In genomic region chr2:130689011-130689410, GRCm38 (mm10) we compare ENCODE assay signal across 29 mouse cellular contexts.
"Had no signal": no experiment of that assay in that cellular context is flagged by ENCODE, and none has a peak within 500 bp of the region (broad histone marks: within the 10 kb centered on the region; RNA-seq: fewer than 3 reads in every experiment).

No protein-coding gene starts in this region.

- ATAC-seq: hindbrain, embryonic 16.5 days; inflammation-experienced regulatory T-cells, adult 6 months; intestine, embryonic 15.5 days; intestine, postnatal 0 days had no signal

- DNase-seq: gastrocnemius, adult 2 months; gastrocnemius, postnatal 10 days; gastrocnemius, postnatal 25 days; heart, adult 18-20 months; heart, postnatal 10 days; heart, postnatal 4 days; kidney, adult 18-20 months; kidney, adult 8-10 months; kidney, postnatal 14 days; kidney, postnatal 36 days; layer of hippocampus, adult 9-11 months; layer of hippocampus, postnatal 36 days; liver; liver, embryonic 13.5 days had no signal

- H3K9ac ChIP-seq: heart, embryonic 12.5 days; hindbrain, embryonic 12.5 days; hindbrain, embryonic 14.5 days; intestine, embryonic 15.5 days; kidney, embryonic 15.5 days; limb, embryonic 12.5 days; liver, embryonic 13.5 days; liver, embryonic 15.5 days had no signal

- H3K27me3 ChIP-seq: hindbrain, embryonic 12.5 days; intestine, embryonic 15.5 days; kidney, embryonic 15.5 days had no signal

- H3K4me3 ChIP-seq: gastrocnemius, adult 2 months; heart, embryonic 10.5 days; heart, embryonic 12.5 days; hindbrain, embryonic 10.5 days; hindbrain, embryonic 12.5 days; intestine, embryonic 15.5 days; kidney, embryonic 15.5 days; limb, embryonic 10.5 days; limb, embryonic 12.5 days; liver, embryonic 13.5 days; liver, embryonic 15.5 days had no signal

- H3K36me3 ChIP-seq: intestine, embryonic 15.5 days; kidney, embryonic 15.5 days; liver, embryonic 15.5 days had no signal

- H3K9me3 ChIP-seq: heart, embryonic 10.5 days; heart, embryonic 12.5 days; hindbrain, embryonic 10.5 days; hindbrain, embryonic 12.5 days; intestine, embryonic 15.5 days; kidney, embryonic 15.5 days; limb, embryonic 10.5 days; limb, embryonic 12.5 days; liver, embryonic 13.5 days; liver, embryonic 15.5 days had no signal

- H3K27ac ChIP-seq: gastrocnemius, adult 2 months; heart, embryonic 10.5 days; hindbrain, embryonic 10.5 days; hindbrain, embryonic 12.5 days; hindbrain, embryonic 14.5 days; intestine, embryonic 15.5 days; kidney, embryonic 15.5 days; kidney, postnatal 0 days; limb, embryonic 10.5 days; limb, embryonic 12.5 days; liver, embryonic 13.5 days; liver, embryonic 15.5 days had no signal

- H3K4me1 ChIP-seq: heart, embryonic 10.5 days; heart, embryonic 12.5 days; hindbrain, embryonic 10.5 days; hindbrain, embryonic 12.5 days; intestine, embryonic 15.5 days; kidney, embryonic 15.5 days; limb, embryonic 10.5 days; limb, embryonic 12.5 days; liver, embryonic 13.5 days; liver, embryonic 15.5 days had no signal

- H3K4me2 ChIP-seq: heart, embryonic 12.5 days; hindbrain, embryonic 12.5 days; hindbrain, embryonic 14.5 days; intestine, embryonic 15.5 days; kidney, embryonic 15.5 days; limb, embryonic 12.5 days; liver, embryonic 11.5 days; liver, embryonic 13.5 days; liver, embryonic 15.5 days had no signal
